In the genomic region with DNA sequence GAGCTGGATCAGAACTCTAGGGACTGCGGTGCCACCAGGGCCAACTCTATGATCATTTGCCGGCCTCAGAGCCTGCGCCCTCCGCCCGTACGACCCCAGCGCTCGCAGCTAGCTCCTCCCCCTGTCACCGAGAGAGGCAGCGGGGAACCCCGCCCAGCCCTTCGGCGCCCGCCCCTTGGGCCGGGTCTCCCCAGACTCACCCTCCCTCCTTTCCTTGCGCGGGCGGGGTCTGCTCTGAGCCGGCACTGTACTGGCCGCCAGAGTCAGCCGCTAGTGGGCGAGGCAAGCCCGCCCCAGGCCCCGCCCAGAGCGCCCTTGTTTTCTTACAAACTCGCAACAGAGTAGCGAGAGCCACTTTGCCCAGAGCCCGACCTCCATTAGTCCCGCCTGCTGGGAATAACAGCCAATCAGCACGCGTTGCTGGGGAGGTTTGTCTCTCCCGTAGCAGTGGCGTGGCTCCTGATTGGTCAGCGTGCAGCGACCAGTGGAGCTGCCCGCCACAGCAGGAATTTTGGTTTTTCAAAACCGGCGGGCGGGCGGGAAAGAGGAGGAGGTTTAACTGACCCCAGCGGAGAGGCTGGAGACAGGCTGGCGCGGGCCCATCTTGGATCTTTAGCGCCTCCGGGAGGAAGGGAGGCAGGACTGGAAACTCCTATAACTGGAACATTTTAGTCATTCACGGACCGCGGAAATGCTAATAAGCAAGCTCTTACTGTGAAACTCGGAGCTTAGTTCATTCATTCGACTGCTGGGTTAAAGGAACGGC, we compare ENCODE assay signal across 8 mouse cellular contexts. TPM values are rescaled to one million over a fixed set of nuclear protein-coding genes. Genes with fewer than 3 reads are reported as not detected.
DNase-seq lines count a peak whose midpoint lies in the region; ATAC-seq lines count a peak whose summit lies in the region.

Gene Cdkn2d, minus strand, starts transcription at position 386 of the 766 bp plus-strand sequence.

- H3K4me3 ChIP-seq in heart, embryonic 10.5 days: peak within 1 kb of the TSS; percentile 92
- H3K4me3 ChIP-seq in kidney, embryonic 15.5 days (replicated peaks): peak within 1 kb of the TSS; percentile 60

- H3K4me1 ChIP-seq in heart, embryonic 10.5 days: peaks cover 38% of the 10 kb centered on the region
- H3K4me1 ChIP-seq in kidney, embryonic 15.5 days: peaks cover 36% of the 10 kb centered on the region

- H3K4me2 ChIP-seq in kidney, embryonic 15.5 days: peak within 1 kb of the TSS; percentile 75

- H3K27me3 ChIP-seq in heart, embryonic 10.5 days (ENCODE audit: insufficient read depth, poor library complexity, severe bottlenecking): no peaks in the 10 kb centered on the region
- no peaks in the 10 kb centered on the region for H3K27me3 ChIP-seq in kidney, embryonic 15.5 days

- peak; percentile 99 to 100 for DNase-seq in B cell, adult 2 months
- DNase-seq in brain, adult 2 months (ENCODE audit: low read depth, low spot score): peak; percentile 100
- DNase-seq in heart, embryonic 10.5 days (ENCODE audit: low spot score): peak; percentile 100
- DNase-seq in liver: peak; percentile 100
- peak; percentile 100 for DNase-seq in spleen, postnatal 4 days (ENCODE audit: low spot score in 2 of 2)

- H3K9ac ChIP-seq in kidney, embryonic 15.5 days: peak within 1 kb of the TSS; percentile 68

- WGBS in heart, embryonic 10.5 days: under 1% methylated on average over 43 of the region's 51 CpGs
- WGBS in kidney, embryonic 15.5 days: under 1% methylated on average over 46 of the region's 51 CpGs

- peak within 1 kb of the TSS; percentile 89 for H3K27ac ChIP-seq in heart, embryonic 10.5 days
- H3K27ac ChIP-seq in kidney, embryonic 15.5 days: peak within 1 kb of the TSS; percentile 96

- ATAC-seq in erythroblast, adult 5-6 weeks (replicated peaks; ENCODE audit: low FRiP score, poor library complexity, severe bottlenecking): peak; percentile 76
- ATAC-seq in kidney, embryonic 15.5 days (replicated peaks; ENCODE audit: low FRiP score): peak; percentile 97
- ATAC-seq in monocyte, adult 5-6 weeks (replicated peaks; ENCODE audit: insufficient number of reproducible peaks, low FRiP score, low TSS enrichment, poor library complexity, severe bottlenecking): peak; percentile 80

- H3K36me3 ChIP-seq in heart, embryonic 10.5 days: peaks cover 11% of the 10 kb centered on the region
- no peaks in the 10 kb centered on the region for H3K36me3 ChIP-seq in kidney, embryonic 15.5 days

- no peaks in the 10 kb centered on the region for H3K9me3 ChIP-seq in heart, embryonic 10.5 days
- no peaks in the 10 kb centered on the region for H3K9me3 ChIP-seq in kidney, embryonic 15.5 days (replicated peaks)

RNA-seq across cellular contexts. Expression of gene Cdkn2d, which starts in this region (rescaled TPM):
- total RNA-seq in erythroblast, adult 5-6 weeks (2015; ENCODE audit: low replicate concordance): 29.4 and 40.1 TPM in 2 replicates
- total RNA-seq in erythroblast, adult 5-6 weeks (2017; ENCODE audit: low replicate concordance): 15.9 and 25.5 TPM in 2 replicates
- polyA plus RNA-seq in heart, embryonic 10.5 days (2016; fragmentation: Nextera tagmentation; extraction: Ambion mirVana): 69.0 and 93.4 TPM in 2 replicates
- polyA plus RNA-seq in kidney, embryonic 15.5 days (2015; fragmentation: Nextera tagmentation; extraction: Ambion mirVana): 51.2 and 51.5 TPM in 2 replicates
- total RNA-seq in monocyte, adult 5-6 weeks (2017): 58.8 to 83.6 TPM (median 66.5 TPM) in 3 replicates

Comparison
In these comparisons a context has a peak if more than half of its experiments do, and no peak if none do; other contexts are left out.
1. Peak in every context shown above with its lines: DNase-seq, ATAC-seq, H3K4me3 ChIP-seq and H3K27ac ChIP-seq.